Mouse (Mus musculus): Measurements from ENCODE around the gene Flvcr1.

- TF ChIP-seq CTCF (IDR thresholded peaks at IDR 0.05) = no peak
- no peak for TF ChIP-seq EP300 (IDR thresholded peaks at IDR 0.05)
Measured at GRCm38 (mm10) chr1:191021016-191021415, 4.9 kb downstream of the Flvcr1 start.

Data from lung, postnatal 0 days (tissue).